Mouse (Mus musculus): ENCODE results near the gene Wdpcp.

Wdpcp gene

GRCm38 (mm10) chr11:21749487-21749886 lies 177.5 kb downstream of the Wdpcp start:
- DNase-seq (ENCODE audit: low spot score): no peak

GRCm38 (mm10) chr11:21763201-21763600 lies 191.2 kb downstream of the Wdpcp start:
- DNase-seq (ENCODE audit: low spot score): no peak

GRCm38 (mm10) chr11:21788831-21789230 lies 216.8 kb downstream of the Wdpcp start:
- DNase-seq (ENCODE audit: low spot score): no peak

GRCm38 (mm10) chr11:21824941-21825340 lies 252.9 kb downstream of the Wdpcp start:
- no peak for DNase-seq (ENCODE audit: low spot score)

GRCm38 (mm10) chr11:21826521-21826920 lies 254.5 kb downstream of the Wdpcp start:
- DNase-seq (ENCODE audit: low spot score): no peak

GRCm38 (mm10) chr11:21847040-21847439 lies 275.0 kb downstream of the Wdpcp start:
- no peak for DNase-seq (ENCODE audit: low spot score)

GRCm38 (mm10) chr11:21864000-21864399 lies 292.0 kb downstream of the Wdpcp start:
- DNase-seq (ENCODE audit: low spot score): no peak

GRCm38 (mm10) chr11:21864516-21864915 lies 292.5 kb downstream of the Wdpcp start:
- DNase-seq (ENCODE audit: low spot score): no peak

GRCm38 (mm10) chr11:21868675-21869074 lies 296.6 kb downstream of the Wdpcp start:
- no peak for DNase-seq (ENCODE audit: low spot score)

GRCm38 (mm10) chr11:21870863-21871262 lies 298.8 kb downstream of the Wdpcp start:
- DNase-seq (ENCODE audit: low spot score): no peak

- no peak for DNase-seq (ENCODE audit: low spot score)
Observed at GRCm38 (mm10) chr11:21871728-21872127, 299.7 kb downstream of the Wdpcp start.

GRCm38 (mm10) chr11:21875077-21875476 lies 303.0 kb downstream of the Wdpcp start:
- no peak for DNase-seq (ENCODE audit: low spot score)

- DNase-seq (ENCODE audit: low spot score): no peak
Observed at GRCm38 (mm10) chr11:21894696-21895095, 322.7 kb downstream of the Wdpcp start.

GRCm38 (mm10) chr11:21922531-21922930 lies 350.5 kb downstream of the Wdpcp start:
- DNase-seq (ENCODE audit: low spot score): no peak
